Mouse (Mus musculus) gastrocnemius, postnatal 36 days (tissue): ENCODE measurements around the gene Gm8127. TPM values are rescaled to one million over a fixed set of nuclear protein-coding genes. Genes with fewer than 3 reads are reported as not detected.

Source experiments
- total RNA-seq, 2 experiments: library from RNA; stranded (reverse); gene quantifications; 2 replicates each; pipeline ENCODE4 v1.2.3; 2021

Gm8127 gene
- total RNA-seq, 2 experiments from 2014 or later = not detected

Other genes with a start within 250 kb of the Gm8127 start
- not detected for gene Gm8094, start 217.2 kb downstream of the Gm8127 start, total RNA-seq
- gene Gm8104, start 193.2 kb downstream of the Gm8127 start, total RNA-seq = not detected
- gene Gm7233, start 114.0 kb downstream of the Gm8127 start, total RNA-seq = not detected
- not detected for gene Gm8122, start 58.5 kb downstream of the Gm8127 start, total RNA-seq
- not detected for gene Gm8126, start 35.2 kb downstream of the Gm8127 start, total RNA-seq
- gene Gm9732, start 18.8 kb downstream of the Gm8127 start, total RNA-seq = not detected
- not detected for gene 1700001F09Rik, start 54.0 kb upstream of the Gm8127 start, total RNA-seq
- not detected for gene Gm8138, start 122.5 kb upstream of the Gm8127 start, total RNA-seq
- not detected for gene Gm5799, start 249.7 kb upstream of the Gm8127 start, total RNA-seq